Mouse (Mus musculus) midbrain, embryonic 12.5 days (tissue): ENCODE measurements around the gene Gm13695. TPM values are rescaled to one million over a fixed set of nuclear protein-coding genes. Genes with fewer than 3 reads are reported as not detected.
"Not testable (repeated sequence)": the region's sequence is repeated elsewhere in the genome, so short reads cannot be mapped to it uniquely, and the experiment has no call there.

Experiments
- ATAC-seq: fragments of 200-750 bp; cut with Nextera tagmentation; 2 replicates; pipeline ENCODE4 v1.8.0; 2017; ENCODE audit warnings: low read depth, moderate TSS enrichment, moderate library complexity; ENCODE audit not compliant: low FRiP score
- H3K27ac ChIP-seq: fragments of 300-500 bp; sonication (generic); replicated peaks from 2 replicates; pipeline ENCODE4 v1.5.1; 2016; ENCODE audit warnings: mild to moderate bottlenecking
- H3K27me3 ChIP-seq: fragments of 300-500 bp; sonication (generic); 2 replicates; pipeline ENCODE4 v1.6.1; 2016; ENCODE audit warnings: mild to moderate bottlenecking
- H3K36me3 ChIP-seq: fragments of 300-500 bp; sonication (generic); 2 replicates; pipeline ENCODE4 v1.6.1; 2016
- H3K4me1 ChIP-seq: fragments of 300-500 bp; sonication (generic); 2 replicates; pipeline ENCODE4 v1.6.1; 2016
- H3K4me2 ChIP-seq: fragments of 300-500 bp; sonication (generic); replicated peaks from 2 replicates; pipeline ENCODE4 v1.6.1; 2016; ENCODE audit warnings: mild to moderate bottlenecking, moderate library complexity
- H3K4me3 ChIP-seq: fragments of 300-500 bp; sonication (generic); 2 replicates; pipeline ENCODE4 v1.5.1; 2016; ENCODE audit warnings: mild to moderate bottlenecking
- H3K9ac ChIP-seq: fragments of 300-500 bp; sonication (generic); replicated peaks from 2 replicates; pipeline ENCODE4 v1.6.1; 2016; ENCODE audit warnings: mild to moderate bottlenecking, moderate library complexity
- H3K9me3 ChIP-seq: fragments of 300-500 bp; sonication (generic); 2 replicates; pipeline ENCODE4 v1.6.1; 2016; ENCODE audit warnings: mild to moderate bottlenecking
- WGBS: fragments of 180-500 bp; shearing (Covaris S2); methylation state at CpG from one replicate; pipeline ENCODE4 v1.1.7; 2016; 5-methylcytosine and 5-hydroxymethylcytosine counted together
- polyA plus RNA-seq: library from polyadenylated mRNA; unstranded; fragments of >200 nt; fragmentation: Nextera tagmentation; extraction: Ambion mirVana; gene quantifications from 2 replicates; pipeline ENCODE4 v1.2.1, GENCODE M21; 2016

Gene Gm13695
- polyA plus RNA-seq = not detected in 2 replicates

- not testable (repeated sequence) for H3K4me2 ChIP-seq, H3K4me3 ChIP-seq, H3K9me3 ChIP-seq, ATAC-seq, H3K27me3 ChIP-seq, H3K27ac ChIP-seq, H3K36me3 ChIP-seq, H3K9ac ChIP-seq, H3K4me1 ChIP-seq
- no CpG with 5 or more reads among the region's 6 CpGs for WGBS
Observed at GRCm38 (mm10) chr2:83967013-83967412, at the start of gene Gm13695. Gene Gm13695 (plus strand): TSS chr2:83967313.

GRCm38 (mm10) chr2:83929478-83930088 is 37.5 kb upstream of the Gm13695 start:
- no peak overlapping the region for H3K4me3 ChIP-seq
- no peak overlapping the region for H3K27ac ChIP-seq
- no peaks in the 10 kb centered on the region for H3K9me3 ChIP-seq
- no peak for ATAC-seq
- no peaks in the 10 kb centered on the region for H3K4me1 ChIP-seq
- H3K27me3 ChIP-seq = no peaks in the 10 kb centered on the region
- H3K9ac ChIP-seq = no peak overlapping the region
- 46% methylated on average over 2 of the region's 2 CpGs for whole genome bisulfite sequencing
- no peaks in the 10 kb centered on the region for H3K36me3 ChIP-seq
- no peak overlapping the region for H3K4me2 ChIP-seq

GRCm38 (mm10) chr2:83940931-83941361 is 26.2 kb upstream of the Gm13695 start, which contains the start of gene Zswim2:
Gene Zswim2 (minus strand): TSS chr2:83941228.
- Histone ChIP-seq H3K4me2 (peak within 1 kb of the TSS; percentile 60), H3K4me3 (peak within 1 kb of the TSS; percentile 38), H3K9me3 (no peaks in the 10 kb centered on the region), H3K9ac (no peak within 1 kb of the TSS), H3K27me3 (no peaks in the 10 kb centered on the region), H3K27ac (peak within 1 kb of the TSS; percentile 76), H3K4me1 (peaks cover 8% of the 10 kb centered on the region; the same call in 1 of the 2 replicates), H3K36me3 (no peaks in the 10 kb centered on the region)
- under 1% methylated on average over 20 of the region's 20 CpGs for WGBS
- ATAC-seq = peak; percentile 99

GRCm38 (mm10) chr2:83941378-83941777 is 25.7 kb upstream of the Gm13695 start:
- Histone ChIP-seq H3K36me3 (no peaks in the 10 kb centered on the region), H3K9me3 (no peaks in the 10 kb centered on the region), H3K9ac (no peak overlapping the region), H3K4me3 (peak overlapping the region; percentile 38; the same call in 1 of the 2 replicates), H3K4me2 (peak overlapping the region; percentile 60), H3K27me3 (no peaks in the 10 kb centered on the region), H3K4me1 (peaks cover 8% of the 10 kb centered on the region; the same call in 1 of the 2 replicates), H3K27ac (peak overlapping the region; percentile 76)
- 46% methylated on average over 3 of the region's 3 CpGs for WGBS
- peak; percentile 55 for ATAC-seq

GRCm38 (mm10) chr2:83941792-83942191 is 25.3 kb upstream of the Gm13695 start:
- H3K27me3 ChIP-seq = no peaks in the 10 kb centered on the region
- no peak overlapping the region for H3K27ac ChIP-seq
- H3K9me3 ChIP-seq = no peaks in the 10 kb centered on the region
- no peaks in the 10 kb centered on the region for H3K36me3 ChIP-seq
- no peak overlapping the region for H3K4me3 ChIP-seq
- WGBS = 73% methylated on average over 4 of the region's 4 CpGs
- no peak for ATAC-seq
- no peak overlapping the region for H3K9ac ChIP-seq
- no peak overlapping the region for H3K4me2 ChIP-seq
- H3K4me1 ChIP-seq = peaks cover 8% of the 10 kb centered on the region; the same call in 1 of the 2 replicates

- H3K27ac ChIP-seq, ATAC-seq, H3K4me1 ChIP-seq, H3K4me2 ChIP-seq, H3K27me3 ChIP-seq, H3K9me3 ChIP-seq, H3K36me3 ChIP-seq, H3K4me3 ChIP-seq, H3K9ac ChIP-seq: not testable (repeated sequence)
- no CpG with 5 or more reads among the region's 6 CpGs for WGBS
Observed at GRCm38 (mm10) chr2:83955393-83955792, 11.7 kb upstream of the Gm13695 start, which contains the start of gene Gm13698. Gene Gm13698 (plus strand): TSS chr2:83955693.

- H3K27me3 ChIP-seq, H3K9me3 ChIP-seq, H3K9ac ChIP-seq, H3K4me3 ChIP-seq, H3K4me2 ChIP-seq, H3K36me3 ChIP-seq, H3K27ac ChIP-seq, H3K4me1 ChIP-seq, ATAC-seq: not testable (repeated sequence)
- no CpG with 5 or more reads among the region's 6 CpGs for WGBS
Observed at GRCm38 (mm10) chr2:83961203-83961602, 5.9 kb upstream of the Gm13695 start, which contains the start of gene Gm13693. Gene Gm13693 (plus strand): TSS chr2:83961503.

GRCm38 (mm10) chr2:83972823-83973222 is 5.7 kb downstream of the Gm13695 start, which contains the start of gene Gm13696:
Gene Gm13696 (plus strand): TSS chr2:83973123.
- H3K9me3 ChIP-seq, H3K27me3 ChIP-seq, H3K36me3 ChIP-seq, ATAC-seq, H3K27ac ChIP-seq, H3K4me2 ChIP-seq, H3K4me3 ChIP-seq, H3K4me1 ChIP-seq, H3K9ac ChIP-seq: not testable (repeated sequence)
- WGBS = no CpG with 5 or more reads among the region's 6 CpGs

GRCm38 (mm10) chr2:83978633-83979032 is 11.5 kb downstream of the Gm13695 start, which contains the start of gene Gm13694:
Gene Gm13694 (plus strand): TSS chr2:83978933.
- not testable (repeated sequence) for H3K4me2 ChIP-seq, H3K4me1 ChIP-seq, ATAC-seq, H3K27me3 ChIP-seq, H3K27ac ChIP-seq, H3K9me3 ChIP-seq, H3K4me3 ChIP-seq, H3K9ac ChIP-seq, H3K36me3 ChIP-seq
- no CpG with 5 or more reads among the region's 6 CpGs for WGBS

GRCm38 (mm10) chr2:83984443-83984842 is 17.3 kb downstream of the Gm13695 start, which contains the start of gene Gm13697:
Gene Gm13697 (plus strand): TSS chr2:83984743.
- H3K4me2 ChIP-seq, H3K4me1 ChIP-seq, H3K36me3 ChIP-seq, H3K9ac ChIP-seq, H3K4me3 ChIP-seq, H3K27ac ChIP-seq, H3K9me3 ChIP-seq, H3K27me3 ChIP-seq, ATAC-seq: not testable (repeated sequence)
- no CpG with 5 or more reads among the region's 6 CpGs for WGBS

- not testable (repeated sequence) for ATAC-seq, H3K9ac ChIP-seq, H3K27ac ChIP-seq, H3K4me2 ChIP-seq, H3K27me3 ChIP-seq, H3K4me1 ChIP-seq, H3K9me3 ChIP-seq, H3K4me3 ChIP-seq, H3K36me3 ChIP-seq
- no CpG with 5 or more reads among the region's 6 CpGs for WGBS
Observed at GRCm38 (mm10) chr2:83990253-83990652, 23.1 kb downstream of the Gm13695 start, which contains the start of gene Gm13691. Gene Gm13691 (plus strand): TSS chr2:83990553.

GRCm38 (mm10) chr2:83993639-83994255 is 26.6 kb downstream of the Gm13695 start:
- WGBS = 70% methylated on average over 8 of the region's 9 CpGs
- H3K4me3 ChIP-seq, ATAC-seq, H3K9ac ChIP-seq, H3K4me1 ChIP-seq, H3K27ac ChIP-seq, H3K4me2 ChIP-seq, H3K9me3 ChIP-seq, H3K36me3 ChIP-seq, H3K27me3 ChIP-seq: not testable (repeated sequence)
